Mouse (Mus musculus) MEL (cell line): ENCODE data around the gene Rnasek.

Experiments used
- CTCF ChIP-seq, 3 experiments: IDR thresholded peaks in 2 of 3; conservative IDR thresholded peaks in 1 of 3; 2 replicates each; pipeline ENCODE4 v1.5.1; 2011 to 2012; ENCODE audit warnings: low read length in 3 of 3, low read depth in 2 of 3, mild to moderate bottlenecking in 2 of 3, improper control_type of control experiment in 1 of 3, inconsistent platforms in 1 of 3, mixed read lengths in 1 of 3, moderate library complexity in 1 of 3; ENCODE audit not compliant: control insufficient read depth in 1 of 3, insufficient read depth in 1 of 3, poor library complexity in 1 of 3, severe bottlenecking in 1 of 3
- EP300 ChIP-seq, 2 experiments: IDR thresholded peaks; 2 replicates each; pipeline ENCODE4 v1.6.1; 2011; ENCODE audit warnings: improper control_type of control experiment in 2 of 2, low read length in 2 of 2, low read depth in 1 of 2, mild to moderate bottlenecking in 1 of 2
- MEF2A ChIP-seq: IDR thresholded peaks from 2 replicates; pipeline ENCODE4 v1.6.1; 2014; ENCODE audit warnings: low read depth, mild to moderate bottlenecking, inconsistent platforms, low read length, improper control_type of control experiment; ENCODE audit not compliant: poor library complexity, insufficient replicate concordance, severe bottlenecking; ENCODE audit errors: extremely low read depth
- UBTF ChIP-seq: IDR thresholded peaks from 2 replicates; pipeline ENCODE4 v1.6.1; 2012; ENCODE audit warnings: low read depth, mild to moderate bottlenecking, inconsistent platforms, low read length, improper control_type of control experiment, moderate library complexity, borderline replicate concordance; ENCODE audit not compliant: insufficient read depth
- ZMIZ1 ChIP-seq: IDR thresholded peaks from 2 replicates; pipeline ENCODE4 v1.6.1; 2012; ENCODE audit warnings: low read depth, mild to moderate bottlenecking, inconsistent platforms, low read length, improper control_type of control experiment, moderate library complexity
- ZNF384 ChIP-seq: IDR thresholded peaks from 2 replicates; pipeline ENCODE4 v1.6.1; 2012; ENCODE audit warnings: low read depth, mild to moderate bottlenecking, inconsistent platforms, low read length, improper control_type of control experiment

- TF ChIP-seq ZMIZ1 (no peak), EP300 (IDR thresholded peaks at IDR 0.05; ENCODE audit: low read depth in 1 of 2, low read length in 2 of 2) (no peak), ZNF384 (no peak), CTCF (IDR thresholded peaks at IDR 0.05 in 2 of 3, conservative IDR thresholded peaks at IDR 0.05 in 1 of 3; ENCODE audit: control insufficient read depth in 1 of 3, insufficient read depth in 1 of 3, low read depth in 2 of 3, low read length in 3 of 3, poor library complexity in 1 of 3, severe bottlenecking in 1 of 3) (no peak), MEF2A (no peak), UBTF (no peak)
Observed at GRCm38 (mm10) chr11:70210681-70211080, 29.0 kb downstream of the Rnasek start.
